Mouse (Mus musculus): ENCODE results near the gene Taar8a. TPM values are rescaled to one million over a fixed set of nuclear protein-coding genes. Genes with fewer than 3 reads are reported as not detected.

Gene Taar8a
- 0.38 TPM for polyA plus RNA-seq (2017; shearing (Covaris generic))

DNA sequence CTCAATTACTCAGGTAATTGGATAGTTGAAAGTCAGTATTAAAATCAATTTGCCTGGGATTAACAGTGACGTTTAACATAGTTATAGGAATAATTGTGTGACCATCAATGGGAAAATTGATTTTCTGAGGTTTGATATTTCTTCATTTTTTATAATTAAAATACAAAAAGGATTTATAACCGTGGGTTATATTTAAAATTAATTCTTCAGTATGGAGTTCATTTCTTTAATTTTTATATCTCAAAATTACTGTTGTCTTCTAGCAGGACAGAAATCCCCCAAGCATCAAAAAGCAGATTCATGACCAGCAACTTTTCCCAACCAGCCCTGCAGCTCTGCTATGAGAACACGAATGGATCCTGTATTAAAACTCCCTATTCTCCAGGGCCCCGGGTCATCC is at the start of gene Taar8a:
Gene Taar8a, plus strand, starts transcription at position 301 of the 400 bp plus-strand sequence.

DNA sequence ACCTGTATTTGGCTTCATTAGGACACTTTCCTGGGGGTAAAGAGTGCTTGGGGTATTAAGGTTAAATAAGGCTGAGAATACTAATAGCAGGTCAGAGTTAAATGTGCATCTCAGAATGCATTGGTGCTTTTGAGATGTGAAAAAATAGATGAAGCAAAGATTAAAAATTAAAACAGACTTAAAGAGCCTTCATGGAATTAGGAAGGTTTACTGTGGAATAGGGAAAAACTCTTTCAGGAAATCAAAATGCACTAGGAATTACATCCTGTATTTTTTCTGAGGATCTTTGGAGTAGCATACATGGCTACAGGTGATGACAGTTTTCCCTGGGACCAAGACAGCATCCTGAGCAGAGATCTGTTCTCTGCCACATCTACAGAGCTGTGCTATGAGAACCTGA is 49.4 kb upstream of the Taar8a start, which contains the start of gene Taar7d:
Gene Taar7d, plus strand, starts transcription at position 301 of the 400 bp plus-strand sequence.

DNA sequence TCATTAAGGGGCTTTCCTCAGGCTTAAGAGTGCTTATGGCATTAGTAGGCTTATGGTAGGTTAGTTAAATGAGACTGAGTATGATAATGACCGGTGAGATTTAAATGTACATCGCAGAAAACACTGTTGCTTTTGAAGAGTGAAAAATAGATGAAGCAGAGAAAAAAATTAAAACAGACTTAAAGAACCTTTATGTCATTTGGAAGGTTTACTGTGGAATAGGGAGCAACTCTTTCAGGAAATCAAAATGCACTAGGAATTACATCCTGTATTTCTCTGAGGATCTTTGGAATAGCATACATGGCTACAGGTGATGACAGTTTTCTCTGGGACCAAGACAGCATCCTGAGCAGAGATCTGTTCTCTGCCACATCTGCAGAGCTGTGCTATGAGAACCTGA is 39.0 kb upstream of the Taar8a start, which contains the start of gene Taar7e:
Gene Taar7e, plus strand, starts transcription at position 301 of the 400 bp plus-strand sequence.

DNA sequence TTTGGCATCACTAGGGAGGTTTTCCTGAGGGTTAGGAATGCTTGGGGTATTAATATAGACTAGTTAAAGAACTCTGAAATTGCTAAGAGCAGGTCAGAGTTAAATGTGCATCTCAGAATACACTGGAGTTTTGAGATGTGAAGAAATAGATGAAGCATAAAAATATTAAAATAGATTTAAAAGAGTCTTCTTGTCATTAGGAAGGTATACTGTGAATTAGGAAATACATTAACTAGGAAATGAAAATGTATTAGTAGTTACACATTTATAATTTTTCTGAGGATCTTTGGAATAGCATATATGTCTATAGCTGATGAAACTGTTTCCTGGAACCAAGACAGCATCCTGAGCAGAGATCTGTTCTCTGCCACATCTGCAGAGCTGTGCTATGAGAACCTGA is 27.1 kb upstream of the Taar8a start, which contains the start of gene Taar7f:
Gene Taar7f, plus strand, starts transcription at position 301 of the 400 bp plus-strand sequence.

DNA sequence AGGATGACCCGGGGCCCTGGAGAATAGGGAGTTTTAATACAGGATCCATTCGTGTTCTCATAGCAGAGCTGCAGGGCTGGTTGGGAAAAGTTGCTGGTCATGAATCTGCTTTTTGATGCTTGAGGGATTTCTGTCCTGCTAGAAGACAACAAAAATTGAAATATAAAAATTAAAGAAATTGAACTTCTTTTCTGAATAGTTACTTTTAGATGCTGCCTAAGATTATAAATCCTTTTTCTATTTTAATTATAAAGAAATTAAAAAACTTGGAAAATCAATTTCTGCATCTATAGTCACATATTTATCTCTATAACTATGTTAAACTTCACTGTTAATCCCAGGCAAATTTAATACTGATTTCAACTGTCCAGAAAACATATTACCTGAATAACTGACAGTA is 15.9 kb downstream of the Taar8a start, which contains the start of gene Taar8b:
Gene Taar8b, minus strand, starts transcription at position 101 of the 400 bp plus-strand sequence.

DNA sequence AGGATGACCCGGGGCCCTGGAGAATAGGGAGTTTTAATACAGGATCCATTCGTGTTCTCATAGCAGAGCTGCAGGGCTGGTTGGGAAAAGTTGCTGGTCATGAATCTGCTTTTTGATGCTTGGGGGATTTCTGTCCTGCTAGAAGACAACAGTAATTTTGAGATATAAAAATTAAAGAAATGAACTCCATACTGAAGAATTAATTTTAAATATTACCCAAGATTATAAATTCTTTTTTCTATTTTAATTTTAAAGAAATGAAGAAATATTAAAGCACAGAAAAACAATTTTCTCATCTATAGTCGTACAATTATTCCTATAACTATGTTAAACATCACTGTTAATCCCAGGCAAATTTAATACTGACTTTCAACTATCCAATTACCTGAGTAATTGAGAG is 25.5 kb downstream of the Taar8a start, which contains the start of gene Taar8c:
Gene Taar8c, minus strand, starts transcription at position 101 of the 400 bp plus-strand sequence.

DNA sequence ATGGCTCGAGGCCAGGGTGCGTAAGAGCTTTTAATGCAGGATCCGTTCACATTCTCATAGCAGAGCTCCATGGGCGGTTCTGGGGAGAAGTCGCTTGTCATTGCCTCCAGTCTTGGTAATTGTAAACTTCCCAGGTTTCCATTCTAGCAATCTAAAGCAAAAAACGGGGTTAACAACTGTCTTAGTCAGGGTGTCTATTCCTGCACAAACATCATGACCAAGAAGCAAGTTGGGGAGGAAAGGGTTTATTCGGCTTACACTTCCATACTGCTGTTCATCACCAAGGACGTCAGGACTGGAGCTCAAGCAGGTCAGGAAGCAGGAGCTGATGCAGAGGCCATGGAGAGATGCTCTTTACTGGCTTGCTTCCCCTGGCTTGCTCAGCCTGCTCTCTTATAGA is 33.1 kb downstream of the Taar8a start, which contains the start of gene Taar9:
Gene Taar9, minus strand, starts transcription at position 101 of the 400 bp plus-strand sequence.

Other genes with a start within 250 kb of the Taar8a start
- gene Vnn3, start 225.0 kb upstream of the Taar8a start, polyA plus RNA-seq (2017; shearing (Covaris generic)): 0.28 TPM
- not detected for gene Vnn1, start 181.8 kb upstream of the Taar8a start, polyA plus RNA-seq (2017; shearing (Covaris generic))
- gene Taar1, start 156.1 kb upstream of the Taar8a start, polyA plus RNA-seq (2017; shearing (Covaris generic)): not detected
- not detected for gene Taar2, start 137.9 kb upstream of the Taar8a start, polyA plus RNA-seq (2017; shearing (Covaris generic))
- gene Taar3, start 126.9 kb upstream of the Taar8a start, polyA plus RNA-seq (2017; shearing (Covaris generic)): not detected
- gene Taar4, start 116.0 kb upstream of the Taar8a start, polyA plus RNA-seq (2017; shearing (Covaris generic)): not detected
- gene Taar5, start 105.8 kb upstream of the Taar8a start, polyA plus RNA-seq (2017; shearing (Covaris generic)): not detected
- gene Taar6, start 90.9 kb upstream of the Taar8a start, polyA plus RNA-seq (2017; shearing (Covaris generic)): not detected
- not detected for gene Taar7a, start 83.0 kb upstream of the Taar8a start, polyA plus RNA-seq (2017; shearing (Covaris generic))
- gene Taar7b, start 76.6 kb upstream of the Taar8a start, polyA plus RNA-seq (2017; shearing (Covaris generic)): not detected
- not detected for gene Taar7d, start 49.3 kb upstream of the Taar8a start, polyA plus RNA-seq (2017; shearing (Covaris generic))
- not detected for gene Taar7e, start 38.9 kb upstream of the Taar8a start, polyA plus RNA-seq (2017; shearing (Covaris generic))
- gene Taar7f, start 27.0 kb upstream of the Taar8a start, polyA plus RNA-seq (2017; shearing (Covaris generic)): not detected
- not detected for gene Taar8b, start 15.8 kb downstream of the Taar8a start, polyA plus RNA-seq (2017; shearing (Covaris generic))
- gene Taar8c, start 25.4 kb downstream of the Taar8a start, polyA plus RNA-seq (2017; shearing (Covaris generic)): not detected
- gene Taar9, start 33.0 kb downstream of the Taar8a start, polyA plus RNA-seq (2017; shearing (Covaris generic)): not detected
- gene Stx7, start 72.8 kb downstream of the Taar8a start, polyA plus RNA-seq (2017; shearing (Covaris generic)): 19.9 TPM
- gene Moxd1, start 147.0 kb downstream of the Taar8a start, polyA plus RNA-seq (2017; shearing (Covaris generic)): not detected

All from effector memory CD4-positive, alpha-beta T cell, adult 7 months (primary cell).